Mouse (Mus musculus): ENCODE data around the gene 4930402F06Rik. TPM values are rescaled to one million over a fixed set of nuclear protein-coding genes. Genes with fewer than 3 reads are reported as not detected.

The 4930402F06Rik gene
- not detected for total RNA-seq (2021)

GRCm38 (mm10) chr2:35397096-35397495 is at the start of gene 4930402F06Rik:
4930402F06Rik (minus strand) TSS chr2:35397175.
- intact Hi-C loops (cut with DNase I), result loop anchor here (1.0 to 5.0 kb wide), 4 partner anchors 46 to 180 kb away; no protein-coding TSS in a partner anchor
- DNase-seq (ENCODE audit: low spot score), result no peak

GRCm38 (mm10) chr2:35446300-35446699 is 49.3 kb upstream of the 4930402F06Rik start:
- intact Hi-C loops (cut with DNase I), result loop anchor here (2.0 kb wide), 1 partner anchor 15 kb away; no protein-coding TSS in a partner anchor
- DNase-seq (ENCODE audit: low spot score), result no peak

- intact Hi-C loops (cut with DNase I), result loop anchor here (2.0 kb wide), 1 partner anchor 15 kb away; no protein-coding TSS in a partner anchor
- no peak for DNase-seq (ENCODE audit: low spot score)
These were observed 48.6 kb upstream of the 4930402F06Rik start for GRCm38 (mm10) chr2:35445610-35446009.

DNA sequence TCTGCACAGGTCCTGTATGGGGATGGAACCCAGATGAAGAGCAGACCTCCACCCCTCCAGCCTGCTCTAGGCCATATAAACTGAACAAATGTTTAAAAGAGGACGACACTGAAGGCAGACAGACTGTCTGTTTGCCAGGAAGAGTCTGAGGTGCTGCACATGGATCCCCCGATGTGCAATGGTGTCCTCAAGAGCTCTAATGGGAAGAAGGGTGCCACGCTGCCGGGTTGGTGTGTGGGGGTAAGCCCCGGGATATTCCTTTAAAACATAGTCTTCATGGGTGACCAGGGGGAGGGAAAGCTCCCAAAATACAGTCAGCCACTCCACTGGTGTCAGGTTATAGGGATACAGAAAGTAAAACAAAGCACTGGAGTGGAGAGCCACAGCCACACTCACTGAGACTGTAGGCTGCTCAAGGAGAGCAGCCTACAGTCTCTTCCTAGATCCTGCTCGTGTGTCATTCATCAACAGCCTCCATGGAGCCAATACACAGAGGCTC is 47.8 kb upstream of the 4930402F06Rik start:
- no peak for DNase-seq (ENCODE audit: low spot score)
- intact Hi-C loops (cut with DNase I), result no loop called here

- DNase-seq (ENCODE audit: low spot score), result no peak
These were observed 47.2 kb upstream of the 4930402F06Rik start for GRCm38 (mm10) chr2:35443981-35444763.

DNA sequence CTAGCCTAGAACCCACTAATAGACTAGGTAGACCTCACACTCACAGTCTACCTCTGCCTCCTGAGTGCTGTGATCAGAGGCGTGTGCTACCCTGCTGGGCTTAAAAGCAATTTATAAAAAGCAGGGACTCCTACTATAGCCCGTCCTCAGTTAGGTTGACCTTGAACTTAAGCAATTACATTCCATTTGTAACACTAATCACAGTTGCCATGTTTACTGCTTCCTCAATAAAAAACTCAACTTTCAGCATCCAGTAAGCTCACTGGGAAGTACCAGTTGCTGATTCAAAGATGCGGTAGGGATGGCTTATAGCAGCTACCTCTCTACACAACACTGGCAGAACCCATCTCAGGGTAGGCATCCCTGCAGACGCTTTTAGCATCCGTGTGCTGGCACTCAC is 46.4 kb upstream of the 4930402F06Rik start:
- DNase-seq (ENCODE audit: low spot score), result no peak
- intact Hi-C loops (cut with DNase I), result no loop called here

More at GRCm38 (mm10) chr2:35443981-35444763, 47.2 kb upstream of the 4930402F06Rik start:
- intact Hi-C loops (cut with DNase I), result no loop called here

GRCm38 (mm10) chr2:35442079-35442478 is 45.1 kb upstream of the 4930402F06Rik start:
- intact Hi-C loops (cut with DNase I), result no loop called here
- no peak for DNase-seq (ENCODE audit: low spot score)

- intact Hi-C loops (cut with DNase I), result no loop called here
- no peak for DNase-seq (ENCODE audit: low spot score)
These were observed 44.4 kb upstream of the 4930402F06Rik start for GRCm38 (mm10) chr2:35441419-35441818.

GRCm38 (mm10) chr2:35440480-35440879 is 43.5 kb upstream of the 4930402F06Rik start:
- intact Hi-C loops (cut with DNase I), result no loop called here
- DNase-seq (ENCODE audit: low spot score), result no peak

DNA sequence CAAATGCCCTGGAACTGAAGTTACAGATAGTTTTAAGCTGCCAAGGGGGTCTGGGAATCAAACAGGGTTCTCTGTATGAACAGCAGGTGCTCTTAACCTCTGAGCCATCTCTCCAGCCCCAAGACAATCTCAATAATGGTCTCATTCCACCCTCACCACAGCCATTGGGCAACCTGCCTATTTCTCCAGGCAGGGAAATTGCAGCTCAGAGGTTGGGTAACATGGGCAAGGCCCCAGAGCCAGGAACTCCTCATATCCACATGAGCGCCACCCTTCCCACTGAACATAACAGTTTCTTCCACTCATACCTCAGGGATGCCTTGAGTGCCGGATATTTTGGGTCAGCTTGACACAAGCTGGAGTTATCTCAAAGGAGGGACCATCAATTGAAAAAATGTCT is 40.8 kb upstream of the 4930402F06Rik start:
- no peak for DNase-seq (ENCODE audit: low spot score)
- intact Hi-C loops (cut with DNase I), result no loop called here

DNA sequence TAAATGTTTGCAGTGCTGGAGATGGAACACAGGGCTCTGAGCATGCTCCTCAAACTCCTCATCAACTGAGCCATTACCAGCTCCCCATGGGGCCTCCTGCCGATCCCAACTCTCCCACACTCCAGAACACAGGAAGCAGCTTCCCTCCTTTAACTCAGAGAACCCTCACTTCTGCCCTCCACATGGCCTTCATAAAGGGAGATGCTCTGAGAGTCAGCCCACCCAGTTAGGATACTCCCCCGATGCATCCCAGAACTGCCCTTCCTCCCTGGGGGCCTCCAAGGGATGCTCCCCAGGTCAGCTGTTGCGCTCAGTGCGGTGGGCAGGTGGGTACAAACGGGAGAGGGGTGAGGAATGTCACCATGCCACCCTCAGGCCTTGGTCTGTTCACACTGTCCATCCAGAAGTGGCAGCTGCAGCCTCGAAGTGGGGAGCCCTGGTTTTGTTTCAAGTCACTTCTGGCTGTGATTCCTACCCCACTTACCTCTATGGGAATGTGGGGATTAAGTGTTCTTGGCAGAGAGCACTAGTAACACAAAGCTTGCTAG is 37.7 kb upstream of the 4930402F06Rik start:
- intact Hi-C loops (cut with DNase I), result loop anchor here (5.0 kb wide), 1 partner anchor 78 kb away; no protein-coding TSS in a partner anchor
- DNase-seq (ENCODE audit: low spot score), result no peak

DNA sequence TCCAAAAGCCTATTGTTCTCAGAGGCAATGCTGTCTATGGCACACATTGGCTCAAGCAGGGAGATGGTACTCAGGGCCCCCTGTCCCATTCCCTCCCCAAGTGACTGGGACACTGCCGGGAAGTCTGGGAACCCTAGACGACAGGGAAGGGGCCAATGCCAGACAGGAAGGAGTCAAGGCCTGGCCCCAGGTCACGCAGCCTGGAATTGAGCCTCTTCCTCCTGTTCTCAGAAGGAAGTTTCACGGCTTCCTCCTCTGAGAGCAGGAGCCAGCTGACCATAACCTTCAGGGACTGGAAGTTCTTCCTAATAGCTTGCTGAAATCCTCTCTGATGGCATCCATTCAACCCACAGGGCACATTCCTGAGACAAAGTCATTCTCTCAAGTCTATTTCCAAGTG is 36.5 kb upstream of the 4930402F06Rik start:
- no peak for DNase-seq (ENCODE audit: low spot score)
- intact Hi-C loops (cut with DNase I), result loop anchor here (5.0 kb wide), 1 partner anchor 79 kb away; no protein-coding TSS in a partner anchor

- peak; percentile 61 for DNase-seq (ENCODE audit: low spot score)
- intact Hi-C loops (cut with DNase I), result loop anchor here (5.0 kb wide), 1 partner anchor 80 kb away; no protein-coding TSS in a partner anchor
These were observed 35.5 kb upstream of the 4930402F06Rik start for GRCm38 (mm10) chr2:35432472-35432871.

DNA sequence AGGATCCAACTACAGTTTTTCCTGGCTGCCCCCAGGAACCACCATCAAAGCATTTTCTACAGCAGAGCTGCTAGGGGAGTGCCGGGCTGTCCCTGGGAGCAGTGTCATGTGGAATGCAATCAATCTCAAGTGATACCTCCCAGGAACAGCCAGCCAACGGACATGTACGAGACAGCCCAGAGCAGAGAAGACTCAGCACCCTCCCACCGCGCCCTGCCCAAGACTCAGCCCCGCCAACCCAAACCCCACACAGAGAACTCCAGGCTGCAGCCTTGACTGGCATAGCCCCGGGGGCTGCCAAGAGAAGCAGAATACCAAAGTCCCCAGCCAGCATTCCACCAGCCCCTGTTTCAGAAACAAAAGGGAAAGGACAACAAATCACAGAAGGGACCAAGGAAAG is 35.0 kb upstream of the 4930402F06Rik start:
- no peak for DNase-seq (ENCODE audit: low spot score)
- intact Hi-C loops (cut with DNase I), result loop anchor here (5.0 kb wide), 1 partner anchor 80 kb away; no protein-coding TSS in a partner anchor

DNA sequence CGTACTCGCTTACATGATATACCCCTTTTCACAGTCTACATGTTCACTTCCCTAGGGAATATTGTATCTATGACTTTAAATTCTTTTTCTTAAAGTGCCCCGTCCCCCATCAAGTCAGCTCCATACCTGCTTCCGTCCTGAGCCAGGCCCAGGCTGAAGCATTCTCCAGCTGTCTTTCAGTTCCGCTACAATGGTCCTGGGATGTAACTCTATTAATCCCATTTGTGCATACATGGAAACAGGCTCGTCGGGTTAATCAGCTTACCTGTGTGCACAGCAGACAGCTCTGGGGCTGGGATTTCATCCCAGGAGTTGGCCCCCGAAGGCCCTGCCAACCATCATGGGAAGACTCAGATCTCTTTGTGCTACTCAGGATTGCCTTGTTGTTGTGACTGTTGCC is 33.8 kb upstream of the 4930402F06Rik start:
- no peak for DNase-seq (ENCODE audit: low spot score)
- intact Hi-C loops (cut with DNase I), result loop anchor here (2.0 to 5.0 kb wide), 2 partner anchors 16 to 81 kb away; no protein-coding TSS in a partner anchor

DNA sequence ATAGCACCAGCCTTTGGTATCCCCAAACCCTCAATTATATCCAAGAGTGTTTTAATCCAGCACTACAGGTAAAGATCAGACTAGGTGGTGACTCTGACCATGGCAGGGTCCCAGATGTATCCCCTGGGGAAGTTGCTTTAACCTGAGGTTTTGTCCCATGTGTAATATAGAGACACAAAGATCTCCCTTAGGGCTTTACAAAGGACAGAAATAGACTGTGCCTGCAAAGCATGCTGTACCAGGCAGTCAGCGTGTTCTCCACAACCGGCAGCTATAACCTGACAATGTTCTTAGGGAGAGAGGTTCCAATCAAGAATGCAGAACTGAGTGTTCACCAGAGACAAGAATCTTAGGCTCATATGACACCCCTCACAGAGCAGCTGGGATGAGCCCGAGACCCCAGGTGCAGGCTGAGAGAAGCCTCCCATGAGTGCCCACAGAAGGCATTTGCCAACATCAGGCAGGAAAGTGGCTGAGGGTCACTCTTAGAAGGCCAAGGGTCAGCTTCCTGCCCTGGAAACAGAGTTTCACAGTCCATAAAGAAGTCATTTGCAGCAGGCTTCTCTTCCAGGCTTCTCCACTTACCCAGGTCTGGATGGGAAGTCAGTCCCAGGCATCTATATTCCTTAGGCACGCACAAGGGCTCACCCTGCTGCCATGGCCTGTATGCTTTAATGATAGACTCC is 31.8 kb upstream of the 4930402F06Rik start:
- no peak for DNase-seq (ENCODE audit: low spot score)
- intact Hi-C loops (cut with DNase I), result loop anchor here (5.0 kb wide), 1 partner anchor 34 kb away; the partner anchor contains the start of gene Ggta1

- peak; percentile 44 for DNase-seq (ENCODE audit: low spot score)
These were observed 30.6 kb upstream of the 4930402F06Rik start for GRCm38 (mm10) chr2:35427559-35427958.

DNA sequence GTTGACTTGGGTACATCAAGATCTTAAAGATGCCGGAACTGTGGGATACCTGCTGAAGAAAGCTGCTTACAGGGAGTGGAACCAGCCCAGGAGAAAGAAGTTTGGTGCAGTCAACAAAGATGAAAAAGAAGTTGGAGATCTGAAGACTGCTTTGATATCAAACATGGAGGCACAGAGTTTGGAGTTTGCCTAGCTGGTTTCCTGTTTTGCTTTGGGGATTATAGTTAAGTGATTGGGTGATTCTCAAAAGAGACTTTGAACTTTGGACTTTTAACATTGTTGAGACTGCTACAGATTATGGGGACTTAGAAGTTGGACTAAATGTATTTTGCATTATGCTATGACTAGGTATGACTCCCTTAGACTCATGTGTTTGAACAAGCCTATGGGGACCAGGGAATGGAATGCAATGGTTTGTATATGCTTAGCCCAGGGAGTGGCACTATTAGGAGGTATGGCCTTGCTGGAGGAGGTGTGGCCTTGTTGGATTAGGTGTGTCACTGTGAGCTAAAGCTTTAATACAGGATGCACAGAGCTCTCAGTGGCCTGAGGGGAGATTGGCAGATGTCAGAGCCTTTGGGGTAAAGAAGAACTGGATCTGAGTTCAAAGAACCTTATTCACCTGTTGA is 26.9 kb upstream of the 4930402F06Rik start:
- intact Hi-C loops (cut with DNase I), result no loop called here
- DNase-seq (ENCODE audit: low spot score), result no peak

More at GRCm38 (mm10) chr2:35427559-35427958, 30.6 kb upstream of the 4930402F06Rik start:
- intact Hi-C loops (cut with DNase I), result loop anchor here (5.0 kb wide), 1 partner anchor 35 kb away; the partner anchor contains the start of gene Ggta1

GRCm38 (mm10) chr2:35422384-35422783 is 25.4 kb upstream of the 4930402F06Rik start:
- no peak for DNase-seq (ENCODE audit: low spot score)
- intact Hi-C loops (cut with DNase I), result no loop called here

Data from heart, postnatal 25 days (tissue).